Mouse (Mus musculus): Measurements from ENCODE around the gene Axin2.
"Not testable (repeated sequence)": the region's sequence is repeated elsewhere in the genome, so short reads cannot be mapped to it uniquely, and the experiment has no call there.

Axin2 gene

GRCm38 (mm10) chr11:108920158-108920635 is at the start of gene Axin2:
Gene Axin2, plus strand, starts transcription at chr11:108920349.
- peak; percentile 85 for ATAC-seq (ENCODE audit: low TSS enrichment)

GRCm38 (mm10) chr11:108871284-108871683 is 48.9 kb upstream of the Axin2 start:
- not testable (repeated sequence) for ATAC-seq (ENCODE audit: low TSS enrichment)

GRCm38 (mm10) chr11:108871748-108872147 is 48.4 kb upstream of the Axin2 start:
- ATAC-seq (ENCODE audit: low TSS enrichment): no peak

- no peak for ATAC-seq (ENCODE audit: low TSS enrichment)
These were observed 43.4 kb upstream of the Axin2 start for GRCm38 (mm10) chr11:108876633-108877205.

- no peak for ATAC-seq (ENCODE audit: low TSS enrichment)
These were observed 42.6 kb upstream of the Axin2 start for GRCm38 (mm10) chr11:108877520-108877919.

GRCm38 (mm10) chr11:108880546-108880945 is 39.6 kb upstream of the Axin2 start:
- ATAC-seq (ENCODE audit: low TSS enrichment): no peak

GRCm38 (mm10) chr11:108881662-108882061 is 38.5 kb upstream of the Axin2 start:
- no peak for ATAC-seq (ENCODE audit: low TSS enrichment)

GRCm38 (mm10) chr11:108885276-108885896 is 34.8 kb upstream of the Axin2 start:
- no peak for ATAC-seq (ENCODE audit: low TSS enrichment)

- ATAC-seq (ENCODE audit: low TSS enrichment): no peak
These were observed 34.1 kb upstream of the Axin2 start for GRCm38 (mm10) chr11:108886060-108886459.

- no peak for ATAC-seq (ENCODE audit: low TSS enrichment)
These were observed 31.0 kb upstream of the Axin2 start for GRCm38 (mm10) chr11:108889121-108889520.

GRCm38 (mm10) chr11:108890544-108890943 is 29.6 kb upstream of the Axin2 start:
- no peak for ATAC-seq (ENCODE audit: low TSS enrichment)

- ATAC-seq (ENCODE audit: low TSS enrichment): no peak
These were observed 28.9 kb upstream of the Axin2 start for GRCm38 (mm10) chr11:108891111-108891870.

GRCm38 (mm10) chr11:108891871-108892380 is 28.2 kb upstream of the Axin2 start:
- ATAC-seq (ENCODE audit: low TSS enrichment): no peak

- ATAC-seq (ENCODE audit: low TSS enrichment): no peak
These were observed 27.7 kb upstream of the Axin2 start for GRCm38 (mm10) chr11:108892406-108892805.

GRCm38 (mm10) chr11:108893232-108893790 is 26.8 kb upstream of the Axin2 start:
- no peak for ATAC-seq (ENCODE audit: low TSS enrichment)

- ATAC-seq (ENCODE audit: low TSS enrichment): no peak
These were observed 26.2 kb upstream of the Axin2 start for GRCm38 (mm10) chr11:108893855-108894510.

- no peak for ATAC-seq (ENCODE audit: low TSS enrichment)
These were observed 23.1 kb upstream of the Axin2 start for GRCm38 (mm10) chr11:108897034-108897433.

- ATAC-seq (ENCODE audit: low TSS enrichment): peak; percentile 66
These were observed 22.1 kb upstream of the Axin2 start for GRCm38 (mm10) chr11:108898063-108898462.

GRCm38 (mm10) chr11:108898483-108898882 is 21.7 kb upstream of the Axin2 start:
- ATAC-seq (ENCODE audit: low TSS enrichment): no peak

- ATAC-seq (ENCODE audit: low TSS enrichment): peak; percentile 64; the same call in 1 of the 2 replicates
These were observed 19.2 kb upstream of the Axin2 start for GRCm38 (mm10) chr11:108900718-108901488.

- no peak for ATAC-seq (ENCODE audit: low TSS enrichment)
These were observed 18.5 kb upstream of the Axin2 start for GRCm38 (mm10) chr11:108901670-108902069.

All from frontal cortex, adult (tissue).